Mouse (Mus musculus): ENCODE data around the gene Aldh4a1.

Aldh4a1 gene

GRCm38 (mm10) chr4:139590446-139590845 lies 32.2 kb upstream of the Aldh4a1 start:
- DNase-seq: peak; percentile 87

DNA sequence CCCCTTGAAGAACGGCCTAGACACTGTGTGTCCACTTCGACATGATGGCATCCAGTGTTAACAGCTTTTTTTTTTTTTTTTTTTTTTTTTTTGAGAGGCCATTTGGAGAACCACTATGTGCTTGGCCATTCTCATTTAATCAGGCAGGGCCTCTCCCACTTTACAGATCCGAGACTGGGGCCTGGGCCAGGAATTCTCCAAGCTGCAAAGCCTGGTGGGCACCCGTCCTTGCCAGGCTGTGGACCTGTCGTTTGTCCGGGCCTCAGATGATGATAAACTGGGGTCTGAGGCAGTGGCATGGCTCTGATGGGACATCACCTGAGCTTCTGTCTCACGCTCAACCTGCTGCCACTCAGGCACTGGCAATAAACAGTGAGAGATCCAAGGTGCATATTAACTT lies 29.8 kb upstream of the Aldh4a1 start:
- DNase-seq: no peak

GRCm38 (mm10) chr4:139593383-139593782 lies 29.3 kb upstream of the Aldh4a1 start:
- DNase-seq: no peak

- peak; percentile 53 for DNase-seq
These were observed 28.6 kb upstream of the Aldh4a1 start for GRCm38 (mm10) chr4:139594062-139594461.

DNA sequence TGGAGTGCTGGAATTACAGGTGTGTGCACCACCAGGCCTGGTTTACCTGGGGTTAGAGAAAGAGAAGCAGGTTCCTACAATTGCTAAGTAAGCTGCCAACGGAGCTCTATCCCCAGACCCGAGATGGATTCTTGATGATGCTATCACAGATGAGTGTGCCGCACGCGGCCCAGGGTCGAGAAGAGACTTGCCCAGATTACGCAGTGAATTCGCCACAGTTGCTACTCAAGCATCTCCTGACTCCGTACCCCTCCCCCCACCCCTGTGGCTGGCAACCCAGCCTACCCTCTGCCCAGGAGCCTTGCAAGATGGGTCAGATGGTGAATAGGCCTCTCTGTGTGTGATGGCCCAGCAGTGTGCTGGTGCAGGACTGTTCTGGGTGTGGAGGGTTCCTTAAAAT lies 26.0 kb upstream of the Aldh4a1 start:
- DNase-seq: peak; percentile 49

DNA sequence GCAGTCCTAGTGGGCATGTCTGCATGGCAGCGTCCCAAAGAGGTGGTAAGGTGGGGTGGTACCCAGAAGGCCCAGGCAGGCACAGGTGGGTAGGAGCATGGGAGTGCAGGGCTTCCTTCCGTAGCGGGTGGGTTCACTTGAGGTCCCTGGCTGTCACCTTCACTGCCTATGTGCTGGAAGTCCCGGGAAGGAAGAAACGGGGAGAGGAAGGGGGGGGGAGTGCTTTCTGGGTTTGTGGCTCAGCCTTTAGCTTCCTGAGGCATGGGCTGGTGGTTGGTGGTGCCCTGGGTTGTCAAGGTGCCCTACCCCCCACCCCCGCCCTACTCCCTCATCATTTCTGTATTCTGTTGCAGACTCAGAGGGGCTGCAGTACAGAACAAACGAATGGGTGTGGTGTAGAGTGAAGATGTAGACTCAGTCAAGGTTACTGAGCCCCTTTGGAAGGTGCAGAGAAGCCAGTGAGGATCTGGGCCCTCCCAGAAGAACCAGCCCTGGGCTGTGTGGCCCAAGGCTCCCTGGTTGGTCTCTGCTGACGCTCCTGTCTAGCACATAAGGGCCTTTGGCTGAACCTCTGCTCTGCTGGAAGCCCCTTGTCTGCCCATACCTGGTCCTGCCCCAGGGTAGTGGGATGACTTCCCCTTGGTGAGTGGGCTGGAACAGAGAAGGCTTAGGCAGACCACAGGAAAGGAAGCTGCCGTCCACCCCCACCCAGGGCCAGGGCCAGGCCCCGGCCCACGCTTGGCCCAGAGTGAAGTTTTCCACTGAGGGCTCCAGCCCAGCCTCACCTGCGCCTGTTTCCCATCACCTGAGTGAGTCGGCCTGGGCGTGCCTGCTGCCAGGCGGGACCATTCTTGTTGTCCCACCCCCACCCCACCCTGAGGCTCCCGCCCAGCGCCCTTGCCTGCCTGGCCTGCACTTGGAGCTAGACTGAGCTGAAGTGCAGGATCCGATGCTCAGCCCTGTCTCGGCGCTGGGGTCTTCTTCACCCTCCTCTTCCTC lies 25.1 kb upstream of the Aldh4a1 start:
- DNase-seq: no peak

GRCm38 (mm10) chr4:139598356-139598755 lies 24.3 kb upstream of the Aldh4a1 start:
- DNase-seq: no peak

- peak; percentile 76 for DNase-seq
These were observed 23.6 kb upstream of the Aldh4a1 start for GRCm38 (mm10) chr4:139598950-139599518.

GRCm38 (mm10) chr4:139601519-139602356 lies 20.9 kb upstream of the Aldh4a1 start:
- no peak for DNase-seq

GRCm38 (mm10) chr4:139602357-139603244 lies 20.1 kb upstream of the Aldh4a1 start, which contains the start of gene Gm21969:
Gene Gm21969 (plus strand): TSS chr4:139603186.
- peak; percentile 61 for DNase-seq

GRCm38 (mm10) chr4:139605216-139605615 lies 17.4 kb upstream of the Aldh4a1 start:
- DNase-seq: no peak

DNA sequence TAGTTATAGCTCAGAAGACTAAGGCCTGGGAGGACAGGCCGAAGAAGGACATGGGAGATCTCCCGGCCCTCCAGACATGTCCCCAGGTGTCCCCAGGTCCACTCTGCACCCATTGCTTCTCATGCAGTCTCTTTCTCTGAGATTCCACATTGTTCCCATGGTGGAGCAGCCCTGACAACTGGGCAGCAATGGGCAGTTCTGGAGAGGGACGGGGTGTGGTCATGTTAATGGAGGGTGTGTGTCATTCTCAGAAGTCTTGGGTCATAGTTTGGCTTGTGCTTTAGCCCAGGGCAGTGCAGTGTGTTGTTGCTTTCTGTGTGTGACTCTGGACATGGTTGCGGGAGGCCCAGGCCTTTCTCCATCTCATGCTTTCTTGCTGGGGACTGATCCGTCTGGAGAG lies 15.9 kb upstream of the Aldh4a1 start:
- no peak for DNase-seq

GRCm38 (mm10) chr4:139608975-139609374 lies 13.7 kb upstream of the Aldh4a1 start:
- no peak for DNase-seq

GRCm38 (mm10) chr4:139610954-139611353 lies 11.7 kb upstream of the Aldh4a1 start:
- no peak for DNase-seq

DNA sequence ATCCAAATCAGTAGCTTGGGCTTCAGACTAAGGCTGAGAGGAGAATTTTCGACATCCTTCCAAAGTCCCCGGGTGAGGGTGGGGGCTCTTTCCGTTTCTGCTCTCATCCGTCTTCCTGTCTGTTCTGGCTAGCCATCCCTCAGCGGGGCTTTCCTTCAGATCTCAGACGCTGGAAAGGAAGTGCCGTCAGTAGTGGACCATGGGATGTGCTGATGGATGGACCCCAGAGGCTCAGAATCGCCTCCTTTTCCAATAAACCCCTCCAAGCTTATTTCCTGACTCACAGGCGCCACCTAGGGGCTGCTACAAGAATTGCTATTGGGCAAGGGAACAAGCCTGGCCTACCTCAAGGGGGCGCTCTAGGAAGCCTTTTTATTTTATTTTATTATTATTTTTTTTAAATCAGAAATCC lies 11.1 kb upstream of the Aldh4a1 start:
- DNase-seq: peak; percentile 88

GRCm38 (mm10) chr4:139614524-139615260 lies 8.0 kb upstream of the Aldh4a1 start:
- no peak for DNase-seq

GRCm38 (mm10) chr4:139616276-139617000 lies 6.2 kb upstream of the Aldh4a1 start:
- peak; percentile 85 for DNase-seq

DNA sequence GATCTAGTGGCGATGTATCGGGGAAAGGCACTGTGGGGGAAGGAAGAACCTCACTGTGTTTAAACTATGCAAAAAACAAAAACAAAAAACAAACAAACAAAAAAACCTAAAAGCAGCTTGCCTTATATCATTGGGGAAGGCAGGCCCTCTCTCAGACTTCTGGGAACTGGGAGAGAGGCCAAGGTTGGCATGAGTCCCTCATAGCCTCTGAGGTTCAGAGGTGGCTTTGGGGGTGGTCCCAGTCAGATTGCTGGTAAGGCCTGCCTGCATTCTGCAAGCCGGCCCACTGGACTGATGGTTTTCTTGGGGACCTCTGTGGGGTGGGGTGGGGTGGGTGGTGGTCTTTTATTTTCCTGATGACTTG lies 5.7 kb upstream of the Aldh4a1 start:
- DNase-seq: no peak

DNA sequence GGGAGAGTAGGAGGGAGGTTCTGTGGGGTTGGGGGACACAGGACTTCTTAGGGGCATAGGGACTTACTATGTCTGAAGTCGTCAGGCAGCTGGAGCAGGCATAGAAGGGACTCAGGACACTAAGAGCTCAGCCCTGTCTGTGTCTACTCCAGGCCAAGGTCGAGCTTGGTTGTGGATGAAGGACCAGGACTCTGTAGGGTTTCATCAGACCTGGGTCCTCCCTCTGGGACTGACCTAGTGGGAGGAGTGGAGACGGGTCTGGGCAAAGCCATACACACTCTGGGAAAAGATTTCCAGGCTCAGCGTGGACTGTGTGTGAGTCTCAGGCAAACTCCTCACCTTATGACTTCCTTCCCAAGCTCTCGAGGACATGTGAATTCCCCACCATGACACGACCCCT lies 2.9 kb upstream of the Aldh4a1 start:
- DNase-seq: no peak

- DNase-seq: no peak
These were observed 909 bp downstream of the Aldh4a1 start for GRCm38 (mm10) chr4:139623434-139624115.

Measured in retina, postnatal 1 day (tissue).